Mouse (Mus musculus): Measurements from ENCODE around the gene Bad. TPM values are rescaled to one million over a fixed set of nuclear protein-coding genes. Genes with fewer than 3 reads are reported as not detected.
"Not testable (repeated sequence)": the region's sequence is repeated elsewhere in the genome, so short reads cannot be mapped to it uniquely, and the experiment has no call there.

Gene Bad
- polyA plus RNA-seq, 1 experiment from 2014 or later, result 79.3 TPM

DNA sequence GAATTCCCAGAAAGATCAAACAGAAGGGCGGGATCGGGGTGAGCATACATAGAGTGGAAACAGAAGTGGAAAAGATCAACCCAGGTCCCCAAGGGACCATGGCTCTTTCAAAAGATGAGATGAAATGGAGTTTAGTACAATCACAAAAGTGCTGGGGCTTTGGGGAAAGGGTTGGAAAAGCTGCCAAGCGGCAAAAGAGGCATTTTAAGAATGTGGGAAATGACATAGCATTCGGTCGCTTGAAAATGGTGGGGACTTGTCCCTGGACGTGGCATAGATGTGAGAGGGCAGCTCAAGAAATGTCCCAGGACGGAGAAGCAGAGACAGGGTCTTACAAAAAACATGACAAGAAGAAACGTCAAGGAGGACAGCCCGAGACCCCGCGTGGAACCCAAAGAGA, 32.6 kb upstream of the Bad start:
- WGBS, result 9% methylated on average over 11 of the region's 11 CpGs
- Histone ChIP-seq H3K27ac (peak overlapping the region; percentile 97), H3K36me3 (ENCODE audit: poor library complexity, severe bottlenecking) (peaks cover 59% of the 10 kb centered on the region), H3K9ac (peak overlapping the region; percentile 80), H3K4me1 (peaks cover 25% of the 10 kb centered on the region), H3K4me2 (peak overlapping the region; percentile 87), H3K27me3 (no peaks in the 10 kb centered on the region), H3K4me3 (peak overlapping the region; percentile 62), H3K9me3 (replicated peaks) (no peaks in the 10 kb centered on the region)
- ATAC-seq, result no peak; the same call in 1 of the 2 replicates

DNA sequence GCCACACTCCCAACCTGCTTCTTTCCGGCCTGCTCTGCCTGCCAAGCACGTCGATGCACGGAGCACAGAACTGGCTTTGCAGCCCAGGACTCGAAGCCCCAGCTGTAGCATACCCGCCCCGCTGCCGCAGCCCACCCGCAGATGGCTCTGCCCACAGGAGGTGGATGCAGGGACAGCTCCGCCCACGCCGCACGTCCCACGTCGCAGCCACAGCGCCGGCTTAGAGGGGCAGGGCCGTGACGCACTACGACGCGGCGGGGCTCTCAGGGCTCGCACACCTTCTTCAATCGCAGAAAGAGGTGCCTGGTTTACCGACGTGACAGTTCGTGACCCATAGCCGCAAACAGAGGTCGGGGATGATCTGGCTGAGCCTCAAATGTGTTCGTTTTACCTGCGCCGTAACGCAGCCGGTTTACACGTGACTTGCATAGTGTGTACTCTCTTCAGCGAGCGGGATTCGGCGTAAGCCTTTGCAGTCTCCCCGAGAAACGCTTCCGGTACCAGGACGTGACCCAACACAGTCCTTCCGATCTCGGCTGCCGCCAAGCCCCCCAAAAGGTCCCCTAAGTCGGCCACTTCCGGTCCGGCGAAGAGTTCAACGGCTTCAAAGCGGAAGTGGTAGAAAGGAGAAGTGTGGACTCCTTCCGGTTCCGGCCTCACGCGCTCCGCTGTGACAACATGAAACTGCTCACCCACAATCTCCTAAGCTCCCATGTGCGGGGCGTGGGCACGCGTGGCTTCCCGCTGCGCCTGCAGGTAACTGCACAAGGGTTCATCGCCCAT, 32.0 kb upstream of the Bad start, which contains the start of the genes Trmt112 and Prdx5:
Gene Trmt112, plus strand, starts transcription at position 192 of the 783 bp plus-strand sequence.
Gene Prdx5, minus strand, starts transcription at position 600 of the 783 bp plus-strand sequence.
- Histone ChIP-seq H3K4me1 (peaks cover 25% of the 10 kb centered on the region), H3K27me3 (no peaks in the 10 kb centered on the region), H3K9ac (peak within 1 kb of the TSS; percentile 80), H3K27ac (peak within 1 kb of the TSS; percentile 97), H3K4me2 (peak within 1 kb of the TSS; percentile 87), H3K4me3 (peak within 1 kb of the TSS; percentile 62), H3K9me3 (replicated peaks) (no peaks in the 10 kb centered on the region), H3K36me3 (ENCODE audit: poor library complexity, severe bottlenecking) (peaks cover 59% of the 10 kb centered on the region)
- ATAC-seq, result peak; percentile 95
- WGBS, result under 1% methylated on average over 65 of the region's 65 CpGs

DNA sequence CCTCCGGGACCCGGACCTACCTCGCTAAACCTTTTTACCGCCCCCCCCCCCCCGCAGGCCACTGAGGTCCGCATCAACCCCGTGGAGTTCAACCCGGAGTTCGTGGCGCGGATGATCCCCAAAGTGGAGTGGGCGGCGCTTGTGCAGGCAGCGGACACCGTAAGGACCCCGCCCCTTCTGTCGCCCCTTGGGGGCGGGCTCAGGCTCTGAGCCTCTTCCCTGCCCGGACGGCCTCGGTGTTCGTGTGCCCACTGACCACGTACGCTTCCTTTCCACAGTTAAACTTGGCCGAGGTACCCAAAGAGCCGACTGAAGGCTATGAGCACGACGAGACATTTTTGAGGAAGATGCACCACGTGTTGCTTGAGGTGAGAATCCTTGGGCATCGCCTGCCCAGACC, 31.4 kb upstream of the Bad start:
- H3K9me3 ChIP-seq (replicated peaks); H3K27me3 ChIP-seq: not testable (repeated sequence)
- WGBS, result under 1% methylated on average over 30 of the region's 30 CpGs
- Histone ChIP-seq H3K4me2 (peak overlapping the region; percentile 87), H3K9ac (peak overlapping the region; percentile 80), H3K4me3 (peak overlapping the region; percentile 62), H3K4me1 (peaks cover 25% of the 10 kb centered on the region), H3K36me3 (ENCODE audit: poor library complexity, severe bottlenecking) (peaks cover 53% of the 10 kb centered on the region), H3K27ac (peak overlapping the region; percentile 97)
- peak; percentile 22 for ATAC-seq

DNA sequence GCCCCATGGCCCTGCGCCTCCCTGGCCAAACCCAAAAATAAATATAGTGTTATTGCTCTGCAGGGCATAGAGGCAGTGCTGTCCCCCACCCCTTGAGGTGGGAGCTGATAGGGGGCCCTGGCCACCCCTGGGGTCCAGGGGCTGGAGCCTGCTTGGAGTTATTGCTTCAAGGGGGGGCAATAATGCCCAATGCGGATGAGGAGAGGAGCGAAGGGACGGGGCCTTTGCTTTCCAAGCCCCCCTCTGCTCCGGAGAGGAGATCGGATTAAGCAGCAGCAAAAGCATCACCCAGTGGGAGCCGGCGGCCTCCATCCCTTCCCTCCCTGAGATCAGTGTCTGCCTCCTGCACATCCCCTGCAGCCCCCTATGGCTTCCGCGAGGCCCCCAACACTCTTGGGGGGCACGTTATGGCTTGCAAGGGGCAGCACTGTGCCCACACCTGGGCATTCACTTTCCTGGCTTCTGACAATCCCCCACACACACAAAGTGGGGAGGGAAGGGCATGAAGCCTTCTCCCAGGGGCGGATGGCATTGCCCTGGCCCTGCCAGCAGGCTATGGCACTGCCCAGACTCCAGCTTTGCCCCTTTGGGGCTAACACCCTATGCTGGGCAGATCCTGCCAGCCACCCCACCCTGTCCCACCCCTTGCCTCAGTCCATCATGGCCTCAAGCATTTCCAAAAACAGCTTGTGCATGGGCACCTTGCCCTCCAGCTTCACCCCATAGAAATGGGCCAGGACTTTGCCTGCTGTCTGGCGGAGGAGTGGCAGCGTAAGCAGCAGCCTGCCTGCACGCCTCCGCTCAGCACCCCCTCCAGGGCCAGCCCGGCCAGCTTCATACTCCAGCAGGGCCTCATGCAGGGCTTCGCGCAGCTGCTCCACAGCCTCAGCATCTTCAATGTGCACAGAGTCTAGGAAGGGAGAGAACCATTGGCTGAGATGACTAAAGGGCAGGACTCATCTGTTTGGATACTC, 30.3 kb upstream of the Bad start:
- Histone ChIP-seq H3K4me1 (peaks cover 25% of the 10 kb centered on the region), H3K36me3 (ENCODE audit: poor library complexity, severe bottlenecking) (peaks cover 46% of the 10 kb centered on the region), H3K4me3 (peak overlapping the region; percentile 62), H3K9ac (0 out of 2 replicates have a peak overlapping the region, but pooled peaks have one; percentile 13), H3K27ac (no peak overlapping the region), H3K9me3 (replicated peaks) (no peaks in the 10 kb centered on the region), H3K27me3 (no peaks in the 10 kb centered on the region), H3K4me2 (peak overlapping the region; percentile 87)
- 83% methylated on average over 18 of the region's 19 CpGs for WGBS
- ATAC-seq, result no peak

DNA sequence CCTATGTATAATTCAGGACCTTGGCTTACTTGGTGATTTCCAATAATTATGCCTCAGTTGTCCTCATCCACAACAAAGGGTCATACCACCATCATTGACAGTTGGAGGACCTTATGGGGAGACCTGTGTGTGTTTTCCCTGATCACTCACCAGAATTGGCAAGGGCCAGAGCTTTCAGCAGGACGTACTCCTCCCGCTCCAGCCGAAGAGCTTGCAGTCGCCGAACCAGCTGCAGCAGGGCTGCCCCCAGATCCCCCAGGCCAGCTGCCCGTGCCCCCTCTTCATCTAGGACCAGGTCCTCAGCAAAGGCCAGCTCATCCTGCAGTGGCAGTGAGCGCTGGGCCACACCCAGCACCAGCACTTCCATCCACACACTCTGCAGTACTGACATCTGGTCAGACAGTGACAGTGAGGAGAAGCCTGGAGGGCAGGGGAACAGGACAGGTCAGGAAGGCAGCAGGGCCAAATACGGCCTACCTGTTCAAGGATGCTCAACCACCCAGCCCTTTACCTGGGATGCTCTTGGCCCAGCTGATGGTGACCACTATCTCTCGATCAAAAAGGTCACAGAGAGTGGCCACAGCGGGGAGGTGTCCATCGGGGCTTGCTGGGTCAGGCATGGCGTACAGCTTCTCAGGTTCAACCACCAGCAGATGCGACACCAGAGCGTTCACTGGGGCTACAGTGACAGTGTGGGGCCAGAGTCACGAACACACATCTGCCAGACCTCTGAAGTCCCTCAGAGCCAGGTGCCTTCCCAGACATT, 29.3 kb upstream of the Bad start:
- H3K4me2 ChIP-seq, result no peak overlapping the region
- 93% methylated on average over 15 of the region's 15 CpGs for WGBS
- no peak overlapping the region for H3K9ac ChIP-seq
- no peak for ATAC-seq
- H3K9me3 ChIP-seq (replicated peaks), result no peaks in the 10 kb centered on the region
- no peak overlapping the region for H3K4me3 ChIP-seq
- no peaks in the 10 kb centered on the region for H3K27me3 ChIP-seq
- H3K27ac ChIP-seq, result no peak overlapping the region
- peaks cover 25% of the 10 kb centered on the region for H3K4me1 ChIP-seq
- H3K36me3 ChIP-seq (ENCODE audit: poor library complexity, severe bottlenecking), result peaks cover 40% of the 10 kb centered on the region

DNA sequence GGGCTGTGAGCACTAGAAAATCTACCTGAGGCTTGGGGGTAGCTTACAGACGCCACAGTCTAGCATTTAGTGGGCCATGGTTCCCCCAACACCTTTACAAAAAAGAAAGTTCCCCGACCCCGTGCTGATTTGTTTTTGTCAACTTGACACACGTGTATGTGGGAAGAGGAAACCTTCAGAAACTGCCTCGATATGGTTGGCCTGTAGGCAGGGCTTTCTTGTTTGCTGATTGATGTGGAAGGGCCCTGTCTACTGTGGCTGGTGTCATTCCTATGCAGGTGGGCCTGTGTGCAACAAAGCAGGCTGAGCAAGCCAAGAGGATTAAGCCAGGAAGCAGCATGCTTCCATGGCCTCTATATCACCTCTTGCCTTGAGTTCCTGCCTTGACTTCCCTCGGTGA, 28.6 kb upstream of the Bad start:
- no peaks in the 10 kb centered on the region for H3K27me3 ChIP-seq
- 90% methylated on average over 6 of the region's 6 CpGs for WGBS
- H3K4me3 ChIP-seq, result no peak overlapping the region
- H3K27ac ChIP-seq, result no peak overlapping the region
- no peak for ATAC-seq
- H3K4me1 ChIP-seq, result peaks cover 22% of the 10 kb centered on the region
- H3K9me3 ChIP-seq (replicated peaks), result no peaks in the 10 kb centered on the region
- H3K9ac ChIP-seq, result no peak overlapping the region
- no peak overlapping the region for H3K4me2 ChIP-seq
- H3K36me3 ChIP-seq (ENCODE audit: poor library complexity, severe bottlenecking), result peaks cover 40% of the 10 kb centered on the region

DNA sequence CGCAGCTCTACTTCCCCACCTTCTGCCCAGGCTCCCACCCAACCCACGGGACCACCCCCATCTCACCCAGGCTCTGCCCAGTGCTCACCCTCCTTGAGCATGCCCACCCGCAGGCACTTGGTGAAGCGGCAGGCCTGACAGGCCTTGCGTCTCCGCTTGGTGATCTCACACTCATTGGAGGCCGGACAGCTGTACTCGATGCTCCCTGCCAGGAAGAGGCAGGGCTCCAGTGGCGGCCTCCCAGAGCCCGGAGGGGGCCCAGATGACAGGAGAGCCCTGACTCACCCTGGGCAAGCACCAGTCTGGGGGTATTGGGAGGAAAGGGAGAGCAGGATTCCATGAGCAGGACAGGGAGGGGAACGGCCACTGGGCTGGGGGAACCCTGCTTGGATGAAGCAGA, 27.7 kb upstream of the Bad start:
- H3K9ac ChIP-seq, result no peak overlapping the region
- WGBS, result 90% methylated on average over 11 of the region's 11 CpGs
- no peak overlapping the region for H3K4me2 ChIP-seq
- H3K36me3 ChIP-seq (ENCODE audit: poor library complexity, severe bottlenecking), result peaks cover 40% of the 10 kb centered on the region
- no peaks in the 10 kb centered on the region for H3K9me3 ChIP-seq (replicated peaks)
- no peak overlapping the region for H3K27ac ChIP-seq
- no peak overlapping the region for H3K4me3 ChIP-seq
- peaks cover 13% of the 10 kb centered on the region for H3K4me1 ChIP-seq
- ATAC-seq, result no peak
- no peaks in the 10 kb centered on the region for H3K27me3 ChIP-seq

DNA sequence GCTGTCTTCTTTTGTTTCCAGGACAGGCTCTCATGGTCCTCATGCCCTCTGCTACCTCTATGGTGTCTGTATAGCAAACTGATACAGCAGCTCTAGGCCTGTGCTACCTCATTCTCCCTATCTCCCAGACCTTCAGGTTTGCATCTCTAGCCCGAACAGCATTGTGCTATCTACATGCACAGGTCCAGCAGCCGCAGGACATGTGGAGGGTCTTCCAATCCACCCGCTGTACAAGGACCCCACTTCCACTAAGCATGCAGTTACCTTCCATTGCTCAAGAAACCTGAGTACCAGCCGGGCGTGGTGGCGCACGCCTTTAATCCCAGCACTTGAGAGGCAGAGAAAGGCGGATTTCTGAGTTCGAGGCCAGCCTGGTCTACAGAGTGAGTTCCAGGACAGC, 27.1 kb upstream of the Bad start:
- ATAC-seq, result no peak
- Histone ChIP-seq H3K27ac (no peak overlapping the region), H3K9me3 (replicated peaks) (no peaks in the 10 kb centered on the region), H3K27me3 (no peaks in the 10 kb centered on the region), H3K4me1 (peaks cover 11% of the 10 kb centered on the region), H3K9ac (no peak overlapping the region), H3K4me3 (no peak overlapping the region), H3K4me2 (no peak overlapping the region), H3K36me3 (ENCODE audit: poor library complexity, severe bottlenecking) (peaks cover 40% of the 10 kb centered on the region)
- WGBS, result 91% methylated on average over 9 of the region's 9 CpGs

DNA sequence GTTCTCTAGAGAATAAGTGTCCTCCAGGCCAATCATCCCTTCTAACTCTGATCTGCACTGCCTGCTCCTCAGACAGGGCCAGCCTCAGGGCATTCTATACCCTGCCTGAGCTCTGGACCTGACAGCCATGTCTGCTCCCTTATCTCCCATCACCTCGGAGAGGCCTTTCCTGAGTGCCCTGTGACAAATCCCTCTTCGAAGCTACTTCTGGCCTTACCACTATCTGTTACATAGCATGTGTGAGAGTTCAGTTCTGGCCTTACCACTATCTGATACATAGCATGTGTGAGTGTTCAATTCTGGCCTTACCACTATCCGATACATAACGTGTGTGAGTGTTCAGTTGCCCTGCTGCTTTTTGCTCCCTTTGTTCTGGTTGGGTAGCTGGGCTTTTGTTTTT, 26.4 kb upstream of the Bad start:
- H3K27me3 ChIP-seq, result no peaks in the 10 kb centered on the region
- H3K9ac ChIP-seq, result no peak overlapping the region
- H3K27ac ChIP-seq, result no peak overlapping the region
- H3K4me2 ChIP-seq, result no peak overlapping the region
- H3K4me1 ChIP-seq, result peaks cover 18% of the 10 kb centered on the region
- peaks cover 40% of the 10 kb centered on the region for H3K36me3 ChIP-seq (ENCODE audit: poor library complexity, severe bottlenecking)
- 94% methylated on average over 4 of the region's 4 CpGs for WGBS
- no peak for ATAC-seq
- no peak overlapping the region for H3K4me3 ChIP-seq
- H3K9me3 ChIP-seq (replicated peaks), result no peaks in the 10 kb centered on the region

DNA sequence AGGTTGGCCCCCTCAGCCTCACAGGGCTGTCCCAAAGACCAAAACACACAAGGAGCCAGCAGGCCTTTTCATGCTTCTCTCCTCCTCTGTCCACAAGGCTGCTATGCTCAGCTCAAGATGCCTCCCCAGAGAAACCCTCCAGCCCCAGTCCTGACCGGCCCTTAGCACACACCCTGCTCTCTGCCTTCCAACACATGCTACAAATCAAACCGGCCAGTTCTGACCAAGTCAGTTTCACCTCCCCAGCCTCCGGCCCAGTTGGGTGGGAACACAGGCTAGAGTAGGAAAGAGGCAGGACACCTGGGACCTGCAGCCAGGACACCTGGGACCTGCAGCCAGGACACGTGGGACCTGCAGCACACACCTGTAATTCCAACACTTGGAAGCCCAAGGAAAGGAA, 25.2 kb upstream of the Bad start:
- 82% methylated on average over 4 of the region's 4 CpGs for WGBS
- no peak for ATAC-seq

DNA sequence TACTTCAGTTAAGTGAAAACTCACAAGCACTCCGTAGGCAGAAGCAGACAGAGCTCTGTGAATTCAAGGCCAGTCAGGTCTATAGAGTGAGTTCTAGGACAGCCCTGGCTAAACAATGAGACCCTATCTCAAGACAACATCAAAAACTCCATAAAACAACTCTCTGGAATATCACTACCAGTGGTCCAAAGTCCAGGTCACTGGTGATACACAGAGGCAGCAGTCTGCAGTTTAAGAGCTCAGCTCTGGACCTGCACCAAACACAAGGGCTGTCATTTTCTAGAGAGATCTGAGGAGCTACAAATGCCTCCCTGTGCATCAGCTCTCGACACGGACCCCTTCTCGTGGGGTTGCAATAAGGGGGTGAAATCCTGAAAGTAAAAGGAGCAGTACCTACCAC, 23.3 kb upstream of the Bad start:
- peaks cover 22% of the 10 kb centered on the region for H3K4me1 ChIP-seq
- no peak overlapping the region for H3K9ac ChIP-seq
- 89% methylated on average over 4 of the region's 4 CpGs for WGBS
- ATAC-seq, result no peak
- H3K27me3 ChIP-seq, result peaks cover 10% of the 10 kb centered on the region
- peaks cover 16% of the 10 kb centered on the region for H3K36me3 ChIP-seq (ENCODE audit: poor library complexity, severe bottlenecking)
- H3K9me3 ChIP-seq (replicated peaks), result no peaks in the 10 kb centered on the region
- no peak overlapping the region for H3K27ac ChIP-seq
- H3K4me2 ChIP-seq, result no peak overlapping the region
- no peak overlapping the region for H3K4me3 ChIP-seq

More for the DNA sequence above, 25.2 kb upstream of the Bad start:
- Histone ChIP-seq H3K27me3 (no peaks in the 10 kb centered on the region), H3K4me1 (peaks cover 20% of the 10 kb centered on the region), H3K27ac (no peak overlapping the region), H3K36me3 (ENCODE audit: poor library complexity, severe bottlenecking) (peaks cover 34% of the 10 kb centered on the region), H3K4me2 (no peak overlapping the region), H3K9me3 (replicated peaks) (no peaks in the 10 kb centered on the region), H3K4me3 (no peak overlapping the region), H3K9ac (no peak overlapping the region)
